Mouse (Mus musculus) Patski (cell line): ENCODE data around the gene Il17rc. TPM values are rescaled to one million over a fixed set of nuclear protein-coding genes. Genes with fewer than 3 reads are reported as not detected.

Experiments used
- ATAC-seq: fragments of 100-300 bp; one replicate; pipeline ENCODE4 v1.8.0; 2021
- CTCF ChIA-PET: fragments of 350-600 bp; sonication (Branson Sonifier 250); formaldehyde crosslinking; loops from one replicate; lab custom pipeline; 2022; ENCODE audit warnings: inconsistent platforms; lab: Charles Lee
- POLR2A ChIA-PET: fragments of 350-600 bp; sonication (Branson Sonifier 250); formaldehyde crosslinking; loops from one replicate; lab custom pipeline; 2022; ENCODE audit warnings: antibody characterized with exemption, inconsistent platforms; lab: Charles Lee
- DNase-seq: peaks from one replicate; pipeline ENCODE4 v3.0.0-alpha.2; 2011; ENCODE audit warnings: low read depth, low spot score
- H3K27me3 ChIP-seq: fragments of 371-371 bp; one replicate; pipeline ENCODE4 v1.5.1; 2021
- CTCF ChIP-seq: fragments of 100-300 bp; IDR thresholded peaks from one replicate; pipeline ENCODE4 v1.5.1; 2021
- in situ Hi-C: fragments of 300-500 bp; cut with MboI; formaldehyde crosslinking; loops from 3 replicates; pipeline ENCODE4 v1.11.1; 2018; ENCODE audit warnings: low pct_unique_long_range_greater_than_20kb, mixed read lengths
- polyA plus RNA-seq: library from polyadenylated mRNA; unstranded; gene quantifications from one replicate; pipeline ENCODE4 v1.2.3, GENCODE M21; 2021

The Il17rc gene
- polyA plus RNA-seq, 1 experiment from 2014 or later = 242 TPM

DNA sequence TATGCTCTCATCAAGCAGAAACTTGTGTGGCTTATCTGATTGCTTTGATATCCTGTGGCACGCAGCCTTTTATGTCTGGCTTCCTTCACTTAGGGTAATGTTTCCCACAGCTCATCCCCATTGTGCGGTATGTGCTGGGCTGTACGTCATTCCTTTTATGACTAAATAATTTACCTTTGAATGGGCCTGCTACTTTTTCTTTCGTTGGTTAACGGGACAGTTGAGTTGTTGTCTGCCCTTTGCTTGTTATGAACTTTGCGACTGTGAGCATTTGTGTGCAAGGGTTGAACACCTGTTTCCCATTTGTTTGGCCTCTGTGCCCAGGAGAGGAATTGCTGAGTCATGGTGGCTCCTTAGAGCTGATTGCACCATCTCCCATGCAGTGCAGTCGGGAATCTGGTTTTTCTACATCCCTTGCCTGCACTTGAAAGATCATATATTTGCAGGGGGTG lies 15.9 kb downstream of the Il17rc start:
- in situ Hi-C loops = no loop called here
- ATAC-seq (no peak), DNase-seq (no peak)
- ChIA-PET CTCF (interaction anchor here (1.2 kb wide), 2 partner anchors 36 to 43 kb away, joined by 3 to 4 read pairs; no protein-coding TSS in a partner anchor), POLR2A (interaction anchor here (0.9 kb wide), 1 partner anchor 16 kb away, joined by 3 read pairs; no protein-coding TSS in a partner anchor)
- no peak for TF ChIP-seq CTCF
- H3K27me3 ChIP-seq = no peaks in the 10 kb centered on the region

DNA sequence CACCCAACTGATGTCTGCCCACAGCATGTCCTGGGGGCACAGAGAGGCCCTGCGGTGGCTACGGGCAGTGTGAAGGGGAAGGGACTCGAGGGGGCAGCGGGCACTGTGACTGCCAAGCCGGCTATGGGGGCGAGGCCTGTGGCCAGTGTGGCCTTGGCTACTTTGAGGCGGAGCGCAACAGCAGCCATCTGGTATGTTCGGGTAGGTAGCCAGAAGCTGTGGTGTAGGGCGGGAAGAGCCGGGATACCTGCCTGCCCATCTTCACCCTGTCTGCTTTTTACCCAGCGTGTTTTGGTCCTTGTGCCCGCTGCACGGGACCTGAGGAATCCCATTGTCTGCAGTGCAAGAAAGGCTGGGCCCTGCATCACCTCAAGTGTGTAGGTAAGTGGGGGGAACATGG lies 18.2 kb downstream of the Il17rc start:
- POLR2A ChIA-PET = no interaction called here
- TF ChIP-seq CTCF = no peak
- ATAC-seq = no peak
- in situ Hi-C loops = no loop called here
- CTCF ChIA-PET = interaction anchor here (0.7 kb wide), 1 partner anchor 59 kb away, joined by 3 read pairs; no protein-coding TSS in a partner anchor
- H3K27me3 ChIP-seq = no peaks in the 10 kb centered on the region
- DNase-seq = no peak

DNA sequence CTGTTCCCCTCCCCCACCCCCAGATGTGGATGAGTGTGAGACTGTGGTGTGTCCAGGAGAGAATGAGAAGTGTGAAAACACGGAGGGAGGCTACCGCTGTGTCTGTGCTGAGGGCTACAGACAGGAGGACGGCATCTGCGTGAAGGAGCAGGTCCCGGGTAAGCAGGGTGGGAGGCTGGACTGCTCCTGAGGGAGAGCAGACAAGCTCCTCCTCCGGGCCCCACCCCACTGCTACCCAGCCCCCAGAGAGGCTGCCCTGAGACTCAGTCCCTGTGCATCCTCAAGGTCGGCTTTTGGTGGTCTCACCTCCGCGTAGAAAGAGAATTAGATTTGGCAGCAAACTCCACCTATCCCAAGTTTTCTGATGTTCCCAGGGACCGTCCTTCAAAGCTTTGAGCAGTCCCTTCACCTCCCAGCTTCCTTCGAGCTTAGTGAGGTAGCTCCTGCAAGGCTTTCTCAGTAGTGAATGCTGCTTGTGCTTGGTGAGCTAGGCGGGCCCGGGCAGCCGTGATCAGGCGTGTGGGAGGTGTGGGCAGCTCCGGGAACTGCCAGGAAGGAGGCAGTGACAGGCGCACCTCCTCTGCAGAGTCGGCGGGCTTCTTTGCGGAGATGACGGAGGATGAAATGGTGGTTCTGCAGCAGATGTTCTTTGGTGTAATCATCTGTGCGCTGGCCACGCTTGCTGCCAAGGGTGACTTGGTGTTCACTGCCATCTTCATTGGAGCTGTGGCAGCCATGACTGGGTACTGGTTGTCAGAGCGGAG lies 21.1 kb downstream of the Il17rc start:
- ATAC-seq (no peak), DNase-seq (no peak)
- CTCF ChIA-PET = no interaction called here
- no peaks in the 10 kb centered on the region for H3K27me3 ChIP-seq
- POLR2A ChIA-PET = interaction anchor here (3.2 kb wide), 1 partner anchor 11 kb away, joined by 9 read pairs; no protein-coding TSS in a partner anchor
- in situ Hi-C loops = no loop called here
- TF ChIP-seq CTCF = no peak

DNA sequence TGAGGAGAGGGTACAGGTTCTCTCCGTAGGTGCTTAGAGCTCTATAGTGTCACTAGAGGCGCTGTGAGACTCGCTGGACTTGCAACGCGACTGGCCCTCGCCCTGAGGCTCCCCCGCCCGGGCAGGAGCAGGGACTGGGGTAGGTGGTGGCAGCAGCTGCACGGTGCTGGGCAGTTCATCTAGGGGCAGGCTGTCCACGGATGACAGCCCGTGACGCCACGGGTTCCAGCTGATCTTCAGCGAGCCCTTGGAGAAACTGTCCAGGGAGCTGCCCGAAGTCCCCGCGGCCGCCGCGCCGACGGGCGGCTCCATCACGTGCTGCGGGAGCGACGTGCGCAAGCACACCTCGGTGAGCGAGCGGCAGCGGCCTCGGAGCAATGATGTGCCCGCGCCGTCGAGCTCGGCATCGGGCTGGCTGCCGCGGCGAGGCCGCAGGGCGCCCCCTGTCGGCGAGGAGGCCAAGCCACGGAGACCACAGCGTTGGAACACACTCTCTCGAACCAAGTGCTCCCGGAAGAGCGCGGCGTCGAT lies 23.1 kb downstream of the Il17rc start:
- DNase-seq = no peak
- POLR2A ChIA-PET = interaction anchor here (3.2 kb wide), 1 partner anchor 13 kb away, joined by 9 read pairs; no protein-coding TSS in a partner anchor
- no peaks in the 10 kb centered on the region for H3K27me3 ChIP-seq
- TF ChIP-seq CTCF = no peak
- no peak for ATAC-seq
- CTCF ChIA-PET = interaction anchor here (1.1 kb wide), 1 partner anchor 12 kb away, joined by 3 read pairs; no protein-coding TSS in a partner anchor
- in situ Hi-C loops = no loop called here

DNA sequence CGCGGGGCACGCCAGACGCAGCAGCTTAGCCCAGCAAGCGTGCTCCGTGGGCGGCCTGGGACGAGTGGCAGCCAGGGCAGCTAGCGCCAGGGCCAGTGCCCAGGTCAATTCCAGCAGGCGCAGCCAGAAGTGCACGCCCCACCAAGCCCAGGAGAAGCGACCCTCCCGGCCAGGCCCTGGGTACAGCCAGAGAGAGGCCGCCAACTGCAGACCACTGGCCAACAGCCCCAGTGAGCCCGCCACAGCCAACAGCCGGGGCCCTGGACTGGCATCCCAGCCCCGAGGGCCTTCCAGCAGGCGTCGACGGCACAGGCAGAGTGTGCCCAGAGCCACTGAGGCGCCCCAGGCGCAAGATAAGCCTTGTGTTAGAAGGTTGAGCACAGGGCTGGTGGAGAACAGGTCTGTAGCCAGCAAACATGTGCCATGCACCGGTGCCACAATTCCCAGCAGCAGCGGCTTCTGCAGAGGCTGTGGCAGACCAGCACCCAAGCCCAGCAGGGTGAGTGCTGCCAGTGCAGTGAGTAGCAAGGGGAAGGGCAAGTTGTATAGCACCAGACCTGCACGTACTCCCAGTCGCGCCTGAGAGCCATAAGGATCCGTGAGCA lies 23.9 kb downstream of the Il17rc start:
- no peak for TF ChIP-seq CTCF
- in situ Hi-C loops = no loop called here
- DNase-seq (no peak), ATAC-seq (no peak)
- POLR2A ChIA-PET = no interaction called here
- no peaks in the 10 kb centered on the region for H3K27me3 ChIP-seq
- CTCF ChIA-PET = interaction anchor here (1.1 kb wide), 1 partner anchor 12 kb away, joined by 3 read pairs; no protein-coding TSS in a partner anchor

DNA sequence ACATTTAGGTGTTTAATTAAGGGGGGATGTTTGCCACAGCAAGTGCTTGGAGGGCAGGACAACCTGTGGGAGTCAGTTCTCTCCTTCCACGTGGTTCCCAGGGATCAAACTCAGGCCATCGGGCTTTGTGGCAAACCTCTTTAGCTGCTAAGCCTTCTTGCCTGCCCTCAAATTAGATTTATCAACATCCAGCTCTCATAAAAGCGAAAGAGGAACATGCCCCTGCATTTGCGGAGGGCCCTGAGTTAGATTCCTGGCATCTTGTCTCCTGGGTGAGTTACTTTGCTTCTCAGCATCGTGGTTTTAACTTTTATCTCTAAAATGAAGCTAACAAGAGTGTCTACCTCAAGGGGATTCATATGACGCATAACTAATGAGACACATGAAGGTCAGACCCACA lies 28.1 kb downstream of the Il17rc start:
- H3K27me3 ChIP-seq = no peaks in the 10 kb centered on the region
- in situ Hi-C loops = no loop called here
- ATAC-seq (no peak), DNase-seq (no peak)
- ChIA-PET POLR2A (no interaction called here), CTCF (interaction anchor here (1.1 kb wide), 1 partner anchor 10 kb away, joined by 3 read pairs; no protein-coding TSS in a partner anchor)
- TF ChIP-seq CTCF = no peak

DNA sequence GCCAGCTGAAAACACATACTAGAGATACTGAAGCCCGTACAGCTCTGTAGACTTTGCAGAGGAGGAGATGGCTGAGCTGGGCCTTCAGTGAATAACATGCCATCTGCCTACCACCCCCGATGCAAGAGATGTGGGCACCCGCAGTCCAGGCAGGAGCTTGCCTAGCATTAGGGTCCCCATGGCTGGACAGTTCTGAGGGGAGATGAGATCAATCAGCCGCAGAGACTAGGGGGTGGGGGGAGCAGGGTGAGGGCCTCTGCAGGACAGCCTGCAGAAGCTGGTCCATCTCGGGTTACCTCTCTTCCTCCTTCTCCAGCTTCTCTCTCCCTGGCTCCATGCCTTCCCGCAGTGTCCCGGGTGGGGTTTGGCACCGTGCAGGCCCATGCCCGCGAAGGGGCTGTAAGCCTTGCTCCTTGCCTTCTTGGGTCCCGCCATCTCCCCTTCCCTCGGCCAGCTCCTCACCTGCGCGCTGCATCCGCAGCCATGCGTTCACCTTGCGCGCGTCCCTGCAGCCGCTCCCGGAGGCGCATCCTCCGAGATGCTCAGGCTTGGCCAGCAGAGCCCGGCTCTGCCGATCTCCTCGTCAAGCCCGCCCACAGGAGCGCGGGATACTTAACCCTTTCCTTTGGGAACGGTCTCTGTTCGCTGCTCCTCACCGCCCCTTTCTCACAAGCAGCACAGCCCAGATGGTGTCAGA lies 30.3 kb downstream of the Il17rc start, which contains the start of gene Prrt3:
Gene Prrt3 (minus strand): TSS at position 544 of the 697 bp plus-strand sequence.
- no peaks in the 10 kb centered on the region for H3K27me3 ChIP-seq
- DNase-seq (no peak), ATAC-seq (no peak)
- in situ Hi-C loops = no loop called here
- CTCF ChIA-PET = no interaction called here
- no peak for TF ChIP-seq CTCF
- POLR2A ChIA-PET = no interaction called here

DNA sequence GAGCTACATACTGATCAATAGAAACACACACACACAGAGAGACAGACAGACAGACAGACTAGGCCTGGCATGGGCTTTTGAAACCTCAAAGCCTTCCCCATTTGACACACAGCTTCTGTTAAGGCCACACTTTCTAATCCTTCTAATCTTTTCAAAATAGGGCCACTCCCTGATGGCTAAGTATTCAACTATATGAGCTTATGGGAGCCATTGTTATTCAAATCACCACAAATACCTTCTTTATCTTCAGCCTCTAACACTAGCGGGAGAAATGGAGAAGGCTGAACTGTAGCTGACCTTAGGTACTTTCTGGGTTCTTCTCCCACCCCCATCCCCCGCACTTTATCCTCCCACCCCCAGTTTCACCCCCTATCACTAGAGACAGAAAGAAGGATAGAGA lies 31.6 kb downstream of the Il17rc start:
- in situ Hi-C loops = no loop called here
- no peak for DNase-seq
- POLR2A ChIA-PET = interaction anchor here (0.6 kb wide), 1 partner anchor 23 kb away, joined by 4 read pairs; no protein-coding TSS in a partner anchor
- H3K27me3 ChIP-seq = no peaks in the 10 kb centered on the region
- TF ChIP-seq CTCF = no peak
- no peak for ATAC-seq
- CTCF ChIA-PET = no interaction called here

DNA sequence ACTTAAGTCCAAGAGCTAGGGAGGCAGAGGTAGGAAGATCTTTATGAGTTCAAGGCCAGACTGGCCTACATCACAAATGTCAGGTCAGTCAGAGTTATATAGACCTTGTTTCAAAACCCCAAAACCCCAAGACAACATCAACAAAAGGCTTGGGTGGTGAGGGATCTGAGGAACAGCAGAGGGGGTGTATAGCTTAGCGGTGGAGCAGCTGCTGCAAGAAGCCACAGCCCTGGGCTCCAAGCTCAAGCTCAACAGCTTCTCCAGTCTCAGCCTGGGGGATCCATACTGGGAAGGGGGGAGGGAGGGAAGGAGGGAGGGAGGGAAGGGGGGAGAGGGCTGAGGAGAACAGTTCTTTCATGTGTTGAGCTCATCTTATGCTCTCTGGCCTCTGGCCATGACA lies 34.5 kb downstream of the Il17rc start:
- in situ Hi-C loops = no loop called here
- H3K27me3 ChIP-seq = no peaks in the 10 kb centered on the region
- POLR2A ChIA-PET = interaction anchor here (0.5 kb wide), 1 partner anchor 24 kb away, joined by 3 read pairs; no protein-coding TSS in a partner anchor
- no peak for TF ChIP-seq CTCF
- no peak for ATAC-seq
- DNase-seq = no peak
- CTCF ChIA-PET = interaction anchor here (1.2 kb wide), 1 partner anchor 24 kb away, joined by 3 read pairs; no protein-coding TSS in a partner anchor

DNA sequence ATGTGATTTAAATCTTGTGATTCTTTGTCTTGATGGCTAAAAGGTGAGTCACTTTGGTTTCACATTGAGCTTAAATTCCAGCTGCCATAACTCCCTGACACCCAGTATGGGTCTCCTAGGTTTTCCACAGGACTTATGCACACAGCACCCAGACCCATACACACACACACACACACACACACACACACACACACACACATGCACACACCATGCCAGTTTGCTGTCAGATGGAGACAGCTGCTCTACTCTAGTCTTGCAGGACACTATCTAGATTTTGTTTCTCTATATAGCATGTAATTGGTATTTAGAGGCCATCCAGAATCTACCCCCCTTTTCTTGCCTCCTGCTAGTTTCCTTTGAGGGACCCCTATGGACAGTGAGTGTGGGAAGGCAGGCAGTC lies 35.9 kb downstream of the Il17rc start:
- POLR2A ChIA-PET = interaction anchor here (0.8 kb wide), 1 partner anchor 25 kb away, joined by 3 read pairs; no protein-coding TSS in a partner anchor
- no peak for TF ChIP-seq CTCF
- DNase-seq (no peak), ATAC-seq (no peak)
- H3K27me3 ChIP-seq = no peaks in the 10 kb centered on the region
- in situ Hi-C loops = no loop called here
- CTCF ChIA-PET = interaction anchor here (0.7 kb wide), 1 partner anchor 13 kb away, joined by 3 read pairs; no protein-coding TSS in a partner anchor
